In the genomic region with DNA sequence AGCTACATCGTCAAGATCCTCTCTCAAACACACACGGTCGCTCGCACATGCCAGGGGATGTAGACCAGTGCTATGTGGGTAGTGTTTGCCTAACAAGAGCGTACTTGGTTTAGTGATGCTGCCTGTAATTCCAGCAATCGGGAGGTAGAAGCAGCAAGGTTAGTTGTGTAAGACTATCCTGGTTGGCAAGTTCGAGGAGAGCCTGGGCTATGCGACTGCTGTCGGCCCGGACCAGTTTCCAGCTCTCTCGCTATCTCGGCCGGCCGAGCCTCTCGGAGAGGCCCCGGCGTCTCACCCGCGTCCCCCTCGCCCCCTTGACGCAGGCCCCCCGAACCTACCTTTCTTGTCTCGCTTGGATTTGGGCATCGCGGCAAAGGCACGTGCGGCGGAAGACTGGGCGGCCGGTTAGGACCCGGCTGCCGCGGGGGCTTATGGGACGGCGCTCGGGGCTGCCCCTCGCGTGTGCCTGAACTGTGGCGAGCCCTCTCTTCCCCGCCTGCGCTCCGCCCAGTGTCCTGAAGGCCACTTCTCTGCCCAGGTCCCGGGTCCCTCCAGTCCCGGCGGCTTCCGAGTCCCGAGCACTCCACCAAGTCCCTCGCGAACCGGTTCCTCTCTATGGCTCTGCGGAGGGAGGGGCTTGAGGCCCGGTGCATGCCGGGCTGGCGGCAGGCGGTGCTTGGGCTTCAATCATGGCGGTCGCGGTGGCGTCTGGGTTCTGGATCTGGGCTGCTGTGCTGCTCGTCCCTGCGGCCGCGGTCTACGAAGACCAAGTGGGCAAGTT, we compare ENCODE assay signal across 8 mouse cellular contexts. TPM values are rescaled to one million over a fixed set of nuclear protein-coding genes. Genes with fewer than 3 reads are reported as not detected.
A peak's percentile ranks its signal among the peaks of the same experiment; 100 is the strongest.
DNase-seq lines count a peak whose midpoint lies in the region; ATAC-seq and TF ChIP-seq lines count a peak whose summit lies in the region.

A gene (minus strand): TSS at position 646 of the 781 bp plus-strand sequence.
A gene (plus strand): TSS at position 657 of the 781 bp plus-strand sequence.
A gene (plus strand): TSS at position 679 of the 781 bp plus-strand sequence.

- H3K4me2 ChIP-seq in forebrain, embryonic 12.5 days = peak within 1 kb of the TSS; percentile 94
- H3K4me2 ChIP-seq in heart, embryonic 16.5 days (ENCODE audit: low read depth, low read length) = peak within 1 kb of the TSS; percentile 98
- H3K4me2 ChIP-seq in liver, embryonic 14.5 days (ENCODE audit: low read depth) = peak within 1 kb of the TSS; percentile 83
- peak within 1 kb of the TSS; percentile 92 for H3K4me2 ChIP-seq in stomach, embryonic 15.5 days

- peak within 1 kb of the TSS; percentile 97 for H3K27ac ChIP-seq in forebrain, embryonic 12.5 days
- H3K27ac ChIP-seq in heart, embryonic 16.5 days (ENCODE audit: low read length) = peak within 1 kb of the TSS; percentile 97
- H3K27ac ChIP-seq in liver, embryonic 14.5 days = peak within 1 kb of the TSS; percentile 61
- peak within 1 kb of the TSS; percentile 99 for H3K27ac ChIP-seq in stomach, embryonic 15.5 days

- H3K36me3 ChIP-seq in E14TG2a.4 (ENCODE audit: insufficient read depth, low read length) = peaks cover 74% of the 10 kb centered on the region
- peaks cover 47% of the 10 kb centered on the region for H3K36me3 ChIP-seq in forebrain, embryonic 12.5 days (replicated peaks)
- H3K36me3 ChIP-seq in heart, embryonic 16.5 days (ENCODE audit: control insufficient read depth, insufficient read depth) = peaks cover 16% of the 10 kb centered on the region
- H3K36me3 ChIP-seq in liver, embryonic 14.5 days (replicated peaks; ENCODE audit: control insufficient read depth, insufficient read depth, low read depth) = peaks cover 39% of the 10 kb centered on the region
- H3K36me3 ChIP-seq in stomach, embryonic 15.5 days = peaks cover 33% of the 10 kb centered on the region

- peak; percentile 96 for ATAC-seq in forebrain, embryonic 12.5 days (ENCODE audit: low FRiP score)
- ATAC-seq in heart, embryonic 16.5 days (replicated peaks; ENCODE audit: extremely low read depth, insufficient read depth, low FRiP score) = peak; percentile 92
- ATAC-seq in liver, embryonic 14.5 days (ENCODE audit: insufficient read depth) = peak; percentile 93
- peak; percentile 92 for ATAC-seq in stomach, embryonic 15.5 days (ENCODE audit: insufficient read depth, low FRiP score, low read depth)

- TF ChIP-seq CTCF in E14TG2a.4 (conservative IDR thresholded peaks at IDR 0.05; ENCODE audit: low read length) = no peak
- TF ChIP-seq CTCF in liver, embryonic 14.5 days (IDR thresholded peaks at IDR 0.05; ENCODE audit: low read depth) = no peak

- peak within 1 kb of the TSS; percentile 94 for H3K4me3 ChIP-seq in E14TG2a.4 (replicated peaks; ENCODE audit: low read length)
- H3K4me3 ChIP-seq in forebrain, embryonic 12.5 days (replicated peaks) = peak within 1 kb of the TSS; percentile 86
- H3K4me3 ChIP-seq in heart, embryonic 16.5 days (ENCODE audit: low read length) = peak within 1 kb of the TSS; percentile 90
- peak within 1 kb of the TSS; percentile 89 to 92 for H3K4me3 ChIP-seq in liver, embryonic 14.5 days (ENCODE audit: insufficient read depth in 1 of 2, low read depth in 2 of 2, low read length in 2 of 2)
- peak within 1 kb of the TSS; percentile 66 for H3K4me3 ChIP-seq in stomach, embryonic 15.5 days (replicated peaks)

- peaks cover 68% of the 10 kb centered on the region for H3K4me1 ChIP-seq in E14TG2a.4 (replicated peaks; ENCODE audit: low read depth, low read length)
- H3K4me1 ChIP-seq in forebrain, embryonic 12.5 days = peaks cover 25% of the 10 kb centered on the region
- peaks cover 17% of the 10 kb centered on the region for H3K4me1 ChIP-seq in heart, embryonic 16.5 days (ENCODE audit: control insufficient read depth, insufficient read depth, low read length)
- H3K4me1 ChIP-seq in liver, embryonic 14.5 days (replicated peaks; ENCODE audit: control insufficient read depth in 2 of 2, insufficient read depth in 2 of 2, low read length in 1 of 2) = peaks cover 6 to 19% of the 10 kb centered on the region in 2 experiments; a peak in 3 of 4 replicates
- peaks cover 15% of the 10 kb centered on the region for H3K4me1 ChIP-seq in stomach, embryonic 15.5 days

- no peaks in the 10 kb centered on the region for H3K27me3 ChIP-seq in E14TG2a.4 (ENCODE audit: insufficient read depth, low read length)
- H3K27me3 ChIP-seq in forebrain, embryonic 12.5 days = no peaks in the 10 kb centered on the region
- no peaks in the 10 kb centered on the region for H3K27me3 ChIP-seq in heart, embryonic 16.5 days (ENCODE audit: control insufficient read depth, insufficient read depth, low read length)
- H3K27me3 ChIP-seq in liver, embryonic 14.5 days (ENCODE audit: control insufficient read depth, insufficient read depth, low read length) = no peaks in the 10 kb centered on the region
- H3K27me3 ChIP-seq in stomach, embryonic 15.5 days (replicated peaks) = no peaks in the 10 kb centered on the region

- under 1% methylated on average over 64 of the region's 64 CpGs for WGBS in forebrain, embryonic 12.5 days
- WGBS in heart, embryonic 16.5 days = under 1% methylated on average over 64 of the region's 64 CpGs
- WGBS in liver, embryonic 14.5 days (ENCODE audit: insufficient replicate concordance) = under 1% methylated on average over 64 of the region's 64 CpGs
- under 1% methylated on average over 64 of the region's 64 CpGs for WGBS in stomach, embryonic 15.5 days

- 0 out of 2 replicates have a peak, but pooled peaks have one; percentile 32 for TF ChIP-seq EP300 in liver, embryonic 14.5 days (IDR thresholded peaks at IDR 0.05; ENCODE audit: low read depth)

- H3K9ac ChIP-seq in forebrain, embryonic 12.5 days = peak within 1 kb of the TSS; percentile 79
- H3K9ac ChIP-seq in heart, embryonic 16.5 days (ENCODE audit: low read length) = peak within 1 kb of the TSS; percentile 95
- H3K9ac ChIP-seq in liver, embryonic 14.5 days (replicated peaks) = peak within 1 kb of the TSS; percentile 79
- H3K9ac ChIP-seq in stomach, embryonic 15.5 days = peak within 1 kb of the TSS; percentile 74

- H3K9me3 ChIP-seq in E14TG2a.4 (ENCODE audit: low read length) = no peaks in the 10 kb centered on the region
- H3K9me3 ChIP-seq in forebrain, embryonic 12.5 days = no peaks in the 10 kb centered on the region
- no peaks in the 10 kb centered on the region for H3K9me3 ChIP-seq in heart, embryonic 16.5 days (replicated peaks; ENCODE audit: control insufficient read depth, low read length)
- H3K9me3 ChIP-seq in liver, embryonic 14.5 days (ENCODE audit: control insufficient read depth, low read length) = no peaks in the 10 kb centered on the region
- H3K9me3 ChIP-seq in stomach, embryonic 15.5 days = no peaks in the 10 kb centered on the region

- peak; percentile 79 for DNase-seq in c-Kit-positive CD71-positive TER-119-positive erythroid progenitor cells, embryonic 14.5 days (ENCODE audit: low spot score)
- peak; percentile 87 to 92 for DNase-seq in kidney, postnatal 36 days
- peak; percentile 65 to 76 (median 69) for DNase-seq in liver, embryonic 14.5 days (ENCODE audit: low read depth in 3 of 3, low spot score in 3 of 3)
- DNase-seq in neural tube, embryonic 10.5 days (ENCODE audit: extremely low spot score, low spot score) = peak; percentile 86

RNA-seq across cellular contexts. Expression of the first gene that starts in this region (rescaled TPM):
- 113 and 126 TPM in 2 replicates for polyA plus RNA-seq in forebrain, embryonic 12.5 days (2016; fragmentation: Nextera tagmentation; extraction: Ambion mirVana)
- 68.7 and 72.9 TPM in 2 replicates for polyA plus RNA-seq in heart, embryonic 16.5 days (2015; fragmentation: Nextera tagmentation; extraction: Ambion mirVana)
- polyA plus RNA-seq in liver, embryonic 14.5 days (2012; rRNA removed) = 37.3 and 57.9 TPM in 2 replicates
- polyA plus RNA-seq in liver, embryonic 14.5 days (2014; fragmentation: Nextera tagmentation; extraction: Ambion mirVana) = 86.7 and 89.3 TPM in 2 replicates
- 99.6 and 116 TPM in 2 replicates for polyA plus RNA-seq in stomach, embryonic 15.5 days (2015; fragmentation: Nextera tagmentation; extraction: Ambion mirVana)

RNA-seq across cellular contexts. Expression of the second gene that starts in this region (rescaled TPM):
- polyA plus RNA-seq in forebrain, embryonic 12.5 days (2016; fragmentation: Nextera tagmentation; extraction: Ambion mirVana) = 34.9 and 35.6 TPM in 2 replicates
- polyA plus RNA-seq in heart, embryonic 16.5 days (2015; fragmentation: Nextera tagmentation; extraction: Ambion mirVana) = 38.2 and 38.7 TPM in 2 replicates
- polyA plus RNA-seq in liver, embryonic 14.5 days (2012; rRNA removed) = 9.4 and 10.6 TPM in 2 replicates
- polyA plus RNA-seq in liver, embryonic 14.5 days (2014; fragmentation: Nextera tagmentation; extraction: Ambion mirVana) = 5.3 and 6.5 TPM in 2 replicates
- polyA plus RNA-seq in stomach, embryonic 15.5 days (2015; fragmentation: Nextera tagmentation; extraction: Ambion mirVana) = 22.6 and 27.8 TPM in 2 replicates

RNA-seq across cellular contexts. Expression of the third gene that starts in this region (rescaled TPM):
- 76.0 and 81.5 TPM in 2 replicates for polyA plus RNA-seq in forebrain, embryonic 12.5 days (2016; fragmentation: Nextera tagmentation; extraction: Ambion mirVana)
- polyA plus RNA-seq in heart, embryonic 16.5 days (2015; fragmentation: Nextera tagmentation; extraction: Ambion mirVana) = 58.0 and 62.2 TPM in 2 replicates
- polyA plus RNA-seq in liver, embryonic 14.5 days (2012; rRNA removed) = 55.5 and 58.9 TPM in 2 replicates
- 34.0 and 38.9 TPM in 2 replicates for polyA plus RNA-seq in liver, embryonic 14.5 days (2014; fragmentation: Nextera tagmentation; extraction: Ambion mirVana)
- polyA plus RNA-seq in stomach, embryonic 15.5 days (2015; fragmentation: Nextera tagmentation; extraction: Ambion mirVana) = 59.4 and 70.2 TPM in 2 replicates

Comparison
In these comparisons a context has a peak if more than half of its experiments do, and no peak if none do; other contexts are left out.
1. Peak in every context shown above with its lines: DNase-seq, ATAC-seq, H3K4me3 ChIP-seq and H3K27ac ChIP-seq.